Mouse (Mus musculus) mature B cell (primary cell): ENCODE measurements around the gene Eif2s1.

Experiments
- in situ Hi-C: fragments of 300-500 bp; cut with MboI; formaldehyde crosslinking; loops from 2 replicates; pipeline ENCODE4 v1.14.3; 2019

The Eif2s1 gene

DNA sequence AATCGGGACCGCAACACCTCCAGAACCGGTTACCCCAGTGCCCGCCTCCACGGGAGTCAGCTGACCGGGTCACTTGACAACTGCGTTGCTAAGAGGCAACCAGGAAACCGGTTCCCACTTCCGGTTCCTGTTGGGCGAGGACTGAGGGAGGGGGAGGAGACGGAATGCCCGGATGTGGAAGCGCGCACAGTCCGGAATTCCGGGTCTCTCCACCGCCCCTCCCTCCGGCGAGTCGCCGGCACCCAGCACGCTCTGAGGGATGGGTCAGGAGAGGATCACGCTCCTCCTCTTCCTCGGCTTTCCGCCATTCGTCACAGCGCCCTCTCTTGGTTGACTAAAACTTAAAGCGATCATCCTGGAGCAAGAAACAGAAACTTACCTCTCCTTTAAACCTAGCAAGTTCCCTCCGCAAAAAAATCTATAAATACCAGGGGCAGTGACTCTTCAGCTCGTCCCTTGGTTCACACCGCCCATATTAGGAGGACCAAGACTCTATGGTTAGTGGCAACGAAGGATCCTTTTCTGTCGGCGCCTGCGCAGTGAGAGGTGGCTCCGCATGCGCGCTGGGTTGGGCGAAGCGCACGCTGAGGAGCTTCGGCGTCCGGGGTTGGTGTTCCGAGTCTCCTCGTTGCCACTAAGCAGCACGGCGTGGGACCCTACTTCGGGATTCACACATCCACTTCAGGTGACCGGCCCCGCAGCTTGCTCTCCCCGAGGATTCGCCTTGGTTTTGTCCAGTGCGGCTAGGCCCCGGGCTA, at the start of gene Eif2s1, which contains the start of gene Atp6v1d:
Gene Eif2s1, plus strand, starts transcription at position 324 of the 758 bp plus-strand sequence.
Gene Atp6v1d, minus strand, starts transcription at position 143 of the 758 bp plus-strand sequence.
- in situ Hi-C loops, result no loop called here

GRCm38 (mm10) chr12:78814437-78814836, 47.2 kb upstream of the Eif2s1 start:
- in situ Hi-C loops, result no loop called here

DNA sequence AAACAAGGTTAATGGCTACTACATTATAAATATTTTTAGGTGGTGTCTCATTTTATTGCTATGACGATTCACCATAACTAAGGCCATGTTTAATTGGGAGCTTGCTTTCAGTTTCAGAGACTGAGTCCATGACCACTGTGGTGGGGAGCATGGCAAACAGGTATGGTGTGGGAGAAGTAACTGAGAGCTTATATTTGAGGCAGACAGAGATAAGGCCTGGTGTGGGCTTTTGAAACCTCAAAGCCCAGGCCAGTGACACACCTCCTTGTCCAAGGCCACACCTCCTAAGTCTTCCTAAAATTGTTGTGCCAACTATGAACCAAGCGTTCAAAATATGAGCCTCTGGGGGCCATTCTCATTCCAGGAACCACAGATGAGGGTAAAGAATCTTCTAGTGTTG, 27.1 kb upstream of the Eif2s1 start:
- in situ Hi-C loops, result no loop called here

DNA sequence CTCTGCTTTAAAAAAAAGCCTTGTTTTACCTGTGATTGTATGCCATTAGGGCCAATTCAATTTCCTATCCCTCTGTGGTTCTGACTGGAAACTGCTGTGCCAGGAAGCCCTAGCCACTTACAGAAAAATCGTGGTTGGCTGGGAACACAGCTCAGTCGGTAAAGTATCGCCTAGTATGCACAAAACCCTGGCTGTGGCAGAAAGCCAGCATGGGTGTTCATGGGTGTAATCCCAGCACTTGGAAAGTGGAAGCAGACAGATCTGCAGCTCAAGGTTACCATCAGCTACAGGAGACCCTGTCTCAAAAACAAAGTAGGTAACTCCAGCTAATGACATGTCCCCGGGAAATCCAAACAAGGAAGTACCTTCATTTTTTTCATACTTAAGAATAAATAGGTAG, 21.7 kb upstream of the Eif2s1 start:
- in situ Hi-C loops, result no loop called here

GRCm38 (mm10) chr12:78842429-78842828, 19.2 kb upstream of the Eif2s1 start:
- in situ Hi-C loops, result no loop called here

DNA sequence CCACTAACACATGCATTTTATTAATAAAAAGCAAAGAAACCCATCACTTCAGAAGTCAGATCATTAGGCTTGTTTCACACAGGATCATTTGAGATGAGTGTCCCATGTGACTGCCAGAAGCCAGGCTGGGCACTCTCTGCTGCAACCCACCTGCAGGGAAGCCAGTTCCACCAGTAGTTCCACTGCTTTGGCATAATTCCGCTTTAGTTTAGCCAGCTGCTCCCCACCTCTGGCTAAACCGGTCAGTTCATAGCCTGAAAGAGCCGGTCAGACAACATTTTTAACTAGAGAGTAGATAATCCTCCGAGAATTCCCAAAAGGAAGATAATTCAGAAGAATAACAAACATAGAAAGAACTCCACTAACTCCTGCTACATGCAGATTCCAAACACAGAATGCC, 13.4 kb upstream of the Eif2s1 start:
- in situ Hi-C loops, result no loop called here

- in situ Hi-C loops, result no loop called here
Measured at GRCm38 (mm10) chr12:78860921-78861495, 611 bp upstream of the Eif2s1 start.

DNA sequence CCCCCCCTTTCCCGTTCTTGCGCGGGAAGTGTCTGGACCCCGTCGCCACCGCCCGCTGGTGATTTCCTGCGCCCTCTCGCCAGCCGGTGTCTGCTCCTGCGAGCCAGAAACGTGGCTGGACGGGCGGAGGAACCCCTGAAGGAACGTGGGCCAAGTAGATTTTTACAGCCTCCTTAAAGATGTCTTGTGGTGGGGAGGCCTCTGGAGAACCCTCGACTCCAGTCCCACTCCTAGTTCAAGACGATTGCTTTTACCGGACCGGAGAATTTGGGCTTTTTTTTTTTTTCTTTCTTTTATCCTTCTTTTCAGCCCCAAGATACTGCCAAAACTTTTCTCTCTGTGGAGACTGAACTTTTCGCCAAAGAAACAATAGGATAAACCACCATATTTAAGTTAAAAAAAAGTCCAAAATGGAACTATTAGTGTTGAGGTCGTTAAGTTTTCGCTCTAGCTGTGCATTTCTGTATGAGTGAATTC, 673 bp downstream of the Eif2s1 start:
- in situ Hi-C loops, result no loop called here

DNA sequence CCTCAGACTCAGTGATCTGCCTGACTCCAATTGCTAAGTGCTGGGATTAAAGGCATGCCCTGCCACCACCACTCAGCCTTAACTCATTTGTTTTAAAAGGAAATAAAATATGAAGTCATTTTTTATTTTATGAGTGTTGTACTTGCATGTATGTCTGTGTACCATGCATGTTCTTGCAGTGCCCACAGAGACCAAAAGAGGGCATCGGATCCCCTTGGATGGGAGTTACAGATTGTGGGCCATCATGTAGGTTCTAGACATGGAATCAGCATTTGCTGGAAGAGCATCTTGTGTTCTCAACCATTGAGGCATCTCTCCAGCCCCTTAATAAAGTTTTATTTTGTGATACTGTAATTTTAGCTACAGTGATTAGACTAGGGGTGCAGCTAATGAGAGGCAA, 3.8 kb downstream of the Eif2s1 start:
- in situ Hi-C loops, result no loop called here

DNA sequence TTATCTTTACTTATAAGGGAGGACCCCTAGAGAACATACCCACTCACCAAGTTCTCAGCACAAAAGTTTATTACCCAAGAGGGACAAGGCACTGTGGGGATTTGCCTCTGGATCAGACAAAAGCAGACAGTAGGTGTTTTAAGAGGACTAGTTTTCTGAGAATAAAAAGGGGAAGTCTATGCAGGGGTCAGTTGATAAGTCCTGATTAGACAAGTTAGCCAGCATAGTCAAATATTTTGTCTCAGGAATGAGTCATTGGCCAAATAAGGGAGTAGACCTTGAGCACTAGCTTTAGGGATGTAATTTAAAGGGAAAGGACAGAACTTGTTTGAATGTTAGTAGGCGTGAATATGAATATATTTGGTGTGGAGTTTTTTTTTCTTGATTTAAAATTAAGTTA, 6.5 kb downstream of the Eif2s1 start:
- in situ Hi-C loops, result no loop called here

DNA sequence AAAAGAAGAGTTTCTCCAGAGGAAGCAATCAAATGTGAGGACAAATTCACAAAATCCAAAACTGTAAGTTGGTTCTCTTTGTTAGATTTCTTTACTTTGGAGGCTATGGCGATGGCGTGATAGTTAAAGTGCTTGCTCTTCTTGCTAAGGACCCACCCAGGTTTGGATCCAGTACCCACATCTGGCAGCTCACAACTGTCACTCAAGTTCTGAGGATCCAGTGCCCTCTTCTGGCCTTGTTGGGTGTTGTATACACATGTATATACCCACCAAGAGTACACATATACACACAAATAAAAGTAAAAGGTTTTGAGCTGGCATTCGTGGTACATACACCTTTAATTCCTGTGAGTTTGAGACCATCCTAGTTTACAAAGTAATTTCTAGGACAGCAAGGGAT, 13.0 kb downstream of the Eif2s1 start:
- in situ Hi-C loops, result no loop called here

GRCm38 (mm10) chr12:78890062-78890461, 28.4 kb downstream of the Eif2s1 start:
- in situ Hi-C loops, result no loop called here

GRCm38 (mm10) chr12:78891149-78891548, 29.5 kb downstream of the Eif2s1 start:
- in situ Hi-C loops, result no loop called here

GRCm38 (mm10) chr12:78897861-78898260, 36.2 kb downstream of the Eif2s1 start:
- in situ Hi-C loops, result no loop called here

DNA sequence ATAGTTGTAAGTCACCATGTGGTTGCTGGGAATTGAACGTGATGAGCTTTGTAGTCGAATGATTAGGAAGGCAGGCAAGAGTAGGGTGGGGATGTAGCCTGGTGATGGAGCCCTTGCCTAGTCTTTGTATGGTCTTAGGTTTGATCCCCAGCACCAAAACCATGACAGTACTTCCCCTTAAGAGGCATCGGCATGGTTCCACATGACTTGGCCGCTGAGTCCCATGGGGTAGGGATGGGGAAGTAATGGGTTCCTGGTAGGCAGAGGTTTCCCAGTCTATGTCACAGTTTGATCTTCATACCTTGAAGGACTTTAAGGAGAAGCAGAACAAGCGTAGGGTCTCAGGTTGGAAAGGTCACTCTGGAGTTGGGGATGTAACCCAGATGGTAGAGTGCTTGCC, 39.8 kb downstream of the Eif2s1 start:
- in situ Hi-C loops, result no loop called here

- in situ Hi-C loops, result no loop called here
Measured at GRCm38 (mm10) chr12:78903313-78903712, 41.7 kb downstream of the Eif2s1 start.

GRCm38 (mm10) chr12:78904499-78904898, 42.9 kb downstream of the Eif2s1 start:
- in situ Hi-C loops, result no loop called here

- in situ Hi-C loops, result no loop called here
Measured at GRCm38 (mm10) chr12:78906707-78907162, 45.1 kb downstream of the Eif2s1 start, which contains the start of gene Plek2. Gene Plek2, minus strand, starts transcription at chr12:78906964.

DNA sequence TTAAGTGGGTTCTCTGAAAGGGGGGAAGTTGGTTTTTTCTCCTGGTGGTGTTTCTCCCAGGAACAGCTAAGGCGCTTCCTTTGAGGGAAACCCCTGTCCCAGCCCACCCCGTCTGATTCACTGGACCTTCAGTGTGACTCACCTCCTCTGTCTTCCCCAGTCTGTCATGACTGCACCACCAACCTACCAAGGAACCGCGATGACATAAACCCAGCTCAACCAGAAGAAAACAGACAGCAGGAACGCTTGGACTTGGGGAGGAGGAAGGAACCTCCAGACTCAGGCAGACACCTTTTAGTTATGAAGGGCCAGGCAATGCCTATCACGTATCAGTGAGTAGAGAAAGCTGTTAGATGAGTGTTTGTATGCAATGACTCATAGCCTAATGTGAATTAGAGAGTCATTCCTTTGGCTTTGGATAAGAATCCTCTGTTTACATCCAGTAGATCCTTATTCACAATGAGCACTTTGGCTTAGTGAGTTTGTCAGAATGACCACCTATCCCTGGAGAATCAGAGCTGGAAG, 46.5 kb downstream of the Eif2s1 start:
- in situ Hi-C loops, result no loop called here

- in situ Hi-C loops, result no loop called here
Measured at GRCm38 (mm10) chr12:78910684-78911461, 49.3 kb downstream of the Eif2s1 start.

GRCm38 (mm10) chr12:78911707-78912417, 50.2 kb downstream of the Eif2s1 start:
- in situ Hi-C loops, result no loop called here

DNA sequence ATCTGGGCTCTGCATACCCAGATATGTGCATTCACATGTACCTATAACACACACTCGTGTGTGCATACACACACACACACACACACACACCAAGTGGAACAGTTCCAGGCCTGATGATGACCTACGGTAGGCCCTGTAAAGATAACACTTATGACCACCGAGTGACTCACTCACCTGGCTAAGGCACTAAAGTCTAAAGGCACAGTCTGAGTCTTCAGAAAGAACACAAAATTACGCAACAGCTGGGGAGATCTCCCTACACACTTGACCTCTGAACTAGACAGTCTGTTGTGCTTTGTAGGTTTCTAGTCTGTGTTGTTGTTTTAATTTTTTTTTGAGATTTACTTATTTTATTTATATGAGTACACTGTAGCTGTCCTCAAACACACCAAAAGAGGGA, 52.8 kb downstream of the Eif2s1 start:
- in situ Hi-C loops, result no loop called here
